Mouse (Mus musculus) lung, adult 2 months (tissue): ENCODE measurements around the gene Coq5. TPM values are rescaled to one million over a fixed set of nuclear protein-coding genes. Genes with fewer than 3 reads are reported as not detected.
"Not testable (repeated sequence)": the region's sequence is repeated elsewhere in the genome, so short reads cannot be mapped to it uniquely, and the experiment has no call there.

Experiments used
- DNase-seq: peaks from one replicate; pipeline ENCODE4 v3.0.0; 2022
- H3K4me1 ChIP-seq: fragments of 200-500 bp; 2 replicates; pipeline ENCODE4 v1.6.1; 2011; ENCODE audit warnings: low read length; ENCODE audit not compliant: control insufficient read depth, insufficient read depth
- H3K4me3 ChIP-seq: fragments of 200-500 bp; replicated peaks from 2 replicates; pipeline ENCODE3; 2011; ENCODE audit warnings: low read depth, mild to moderate bottlenecking, control low read depth, low read length; ENCODE audit errors: extremely low read depth
- CTCF ChIP-seq: fragments of 200-500 bp; IDR thresholded peaks from 2 replicates; pipeline ENCODE4 v1.5.1; 2011; ENCODE audit warnings: mild to moderate bottlenecking, low read length, control low read depth; ENCODE audit not compliant: insufficient read depth
- POLR2A ChIP-seq: fragments of 200-500 bp; IDR thresholded peaks from 2 replicates; pipeline ENCODE4 v1.6.1; 2011; ENCODE audit warnings: low read depth, mild to moderate bottlenecking, control low read depth, low read length, borderline replicate concordance; ENCODE audit errors: extremely low read depth
- WGBS: fragments of 180-500 bp; shearing (Covaris S2); methylation state at CpG from one replicate; pipeline ENCODE4 v1.1.7; 2018; 5-methylcytosine and 5-hydroxymethylcytosine counted together
- polyA plus RNA-seq: library from polyadenylated mRNA; depleted of rRNA; stranded (reverse); fragments of >200 nt; gene quantifications from 2 replicates; pipeline ENCODE4 v1.2.3, GENCODE M21; 2012

Coq5 gene
- polyA plus RNA-seq, 1 experiment = 11.5 TPM

DNA sequence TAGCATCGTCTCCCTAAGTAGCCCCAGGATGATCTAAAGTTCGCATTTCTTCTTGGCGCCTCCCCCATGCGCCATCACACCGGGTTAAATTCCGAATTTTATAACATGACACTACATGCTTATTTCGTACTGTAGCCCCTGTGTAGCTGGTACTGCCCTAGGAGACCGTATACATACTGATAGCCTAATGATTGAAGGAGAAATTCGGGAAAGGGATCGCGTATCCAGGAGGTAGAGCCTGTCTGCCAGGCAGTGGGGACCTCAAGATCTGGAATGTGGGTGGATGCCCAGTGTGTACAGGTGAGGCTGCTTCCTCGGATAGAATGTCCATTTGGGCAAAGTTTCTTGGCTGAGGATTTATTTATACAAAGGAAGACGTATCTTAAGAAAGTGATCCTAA, 22.1 kb downstream of the Coq5 start:
- 20% methylated on average over 13 of the region's 13 CpGs for WGBS
- Histone ChIP-seq H3K4me3 (peak overlapping the region; percentile 81), H3K4me1 (peaks cover 13% of the 10 kb centered on the region)
- peak; percentile 23 for DNase-seq
- TF ChIP-seq POLR2A (no peak), CTCF (no peak)

DNA sequence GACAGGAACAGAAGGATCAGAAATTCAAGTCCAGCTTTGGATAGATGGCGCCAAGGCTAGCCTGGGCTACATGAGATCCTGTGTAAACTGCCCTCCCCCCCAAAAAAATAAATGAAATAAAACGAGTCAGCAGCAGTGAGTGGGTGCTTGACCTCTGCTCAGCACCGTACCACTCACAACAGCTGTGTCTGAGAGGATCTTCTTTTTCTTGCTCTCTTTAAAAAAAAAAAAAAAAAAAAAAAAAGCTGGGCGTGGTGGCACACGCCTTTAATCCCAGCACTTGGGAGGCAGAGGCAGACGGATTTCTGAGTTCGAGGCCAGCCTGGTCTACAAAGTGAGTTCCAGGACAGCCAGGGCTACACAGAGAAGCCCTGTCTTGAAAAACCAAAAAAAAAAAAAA, 22.7 kb downstream of the Coq5 start:
- WGBS = 79% methylated on average over 6 of the region's 7 CpGs
- peaks cover 13% of the 10 kb centered on the region for H3K4me1 ChIP-seq
- H3K4me3 ChIP-seq, DNase-seq: not testable (repeated sequence)

DNA sequence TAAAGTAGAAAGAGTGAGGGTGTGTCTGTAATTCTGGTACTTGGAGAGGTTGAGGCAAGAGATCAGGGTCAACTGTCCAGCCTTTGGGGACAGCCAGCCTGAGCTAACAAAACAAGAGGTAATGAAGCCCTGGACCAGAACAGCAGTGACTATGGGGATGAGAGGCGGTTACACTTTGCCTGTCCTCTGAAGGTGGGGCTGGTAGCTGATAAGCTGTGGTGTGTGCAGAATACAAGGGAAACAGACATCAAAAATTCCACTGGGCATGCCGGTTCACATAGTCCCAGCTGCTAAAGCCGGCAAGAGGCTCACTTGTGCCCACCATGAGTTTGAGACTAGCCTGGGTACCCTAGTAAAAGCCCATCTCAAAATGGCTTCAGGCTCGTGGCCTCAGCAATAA, 32.9 kb downstream of the Coq5 start:
- no peak for TF ChIP-seq POLR2A
- TF ChIP-seq CTCF = no peak

DNA sequence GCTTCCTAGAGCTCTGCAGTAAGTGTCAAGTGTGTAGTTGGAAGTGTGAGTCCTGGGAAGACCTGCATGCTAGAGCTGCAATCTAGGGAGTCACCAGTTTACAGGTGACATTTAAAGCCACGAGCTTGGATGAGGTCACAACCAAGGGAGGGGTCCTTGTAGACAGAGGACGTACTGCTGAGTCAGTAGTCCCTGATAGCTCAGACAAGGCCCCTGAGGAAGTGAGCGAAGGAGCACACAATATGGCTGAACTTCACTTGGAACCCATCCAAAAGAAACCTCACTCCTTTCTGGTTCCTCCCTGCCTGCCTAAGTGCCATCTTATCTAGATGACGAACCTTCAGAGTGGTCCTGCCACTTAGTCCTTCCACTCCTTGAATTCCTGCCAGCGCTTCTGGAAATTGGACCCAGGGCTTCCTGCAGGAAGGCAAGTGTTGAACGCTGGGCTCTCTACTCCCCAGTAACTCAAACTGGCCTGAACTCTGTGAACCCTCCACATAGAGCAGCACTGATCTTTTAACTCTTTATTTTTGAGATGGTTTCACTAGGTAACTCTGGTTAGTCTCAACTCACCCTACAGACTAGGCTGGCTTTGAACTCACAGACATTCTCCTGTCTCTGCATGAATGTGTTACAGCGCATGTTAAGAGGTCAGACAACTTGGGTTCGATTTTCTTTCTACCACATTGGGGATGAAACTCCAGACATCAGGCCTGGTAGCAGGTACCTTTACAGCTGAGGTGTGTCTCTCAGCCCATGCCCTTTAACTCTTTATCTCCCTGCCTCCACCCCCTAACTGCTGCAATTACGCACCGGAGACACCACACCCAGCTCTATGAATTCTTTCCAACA, 33.6 kb downstream of the Coq5 start:
- no peak for DNase-seq

More for the DNA sequence above, 32.9 kb downstream of the Coq5 start:
- Histone ChIP-seq H3K4me1 (no peaks in the 10 kb centered on the region), H3K4me3 (no peak overlapping the region)
- 77% methylated on average over 4 of the region's 4 CpGs for WGBS
- no peak for DNase-seq

DNA sequence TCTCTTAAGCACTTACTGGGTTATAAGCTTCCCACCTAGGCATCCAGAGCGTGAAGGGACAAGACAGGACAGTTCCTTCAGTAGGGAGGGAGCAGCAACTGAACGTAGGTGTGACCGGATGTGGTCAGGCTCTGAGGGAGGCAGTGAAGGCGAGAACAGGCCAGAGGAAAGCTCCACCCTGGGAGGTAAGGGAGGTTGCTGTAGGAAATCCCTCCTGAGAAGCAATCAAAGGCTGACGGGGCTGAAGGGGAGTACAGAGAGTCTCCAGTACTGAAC, 34.1 kb downstream of the Coq5 start:
- WGBS = 58% methylated on average over 5 of the region's 5 CpGs

More for the DNA sequence above, 33.6 kb downstream of the Coq5 start:
- TF ChIP-seq POLR2A (no peak), CTCF (no peak)
- Histone ChIP-seq H3K4me1 (no peaks in the 10 kb centered on the region), H3K4me3 (no peak overlapping the region)
- 47% methylated on average over 10 of the region's 10 CpGs for WGBS

DNA sequence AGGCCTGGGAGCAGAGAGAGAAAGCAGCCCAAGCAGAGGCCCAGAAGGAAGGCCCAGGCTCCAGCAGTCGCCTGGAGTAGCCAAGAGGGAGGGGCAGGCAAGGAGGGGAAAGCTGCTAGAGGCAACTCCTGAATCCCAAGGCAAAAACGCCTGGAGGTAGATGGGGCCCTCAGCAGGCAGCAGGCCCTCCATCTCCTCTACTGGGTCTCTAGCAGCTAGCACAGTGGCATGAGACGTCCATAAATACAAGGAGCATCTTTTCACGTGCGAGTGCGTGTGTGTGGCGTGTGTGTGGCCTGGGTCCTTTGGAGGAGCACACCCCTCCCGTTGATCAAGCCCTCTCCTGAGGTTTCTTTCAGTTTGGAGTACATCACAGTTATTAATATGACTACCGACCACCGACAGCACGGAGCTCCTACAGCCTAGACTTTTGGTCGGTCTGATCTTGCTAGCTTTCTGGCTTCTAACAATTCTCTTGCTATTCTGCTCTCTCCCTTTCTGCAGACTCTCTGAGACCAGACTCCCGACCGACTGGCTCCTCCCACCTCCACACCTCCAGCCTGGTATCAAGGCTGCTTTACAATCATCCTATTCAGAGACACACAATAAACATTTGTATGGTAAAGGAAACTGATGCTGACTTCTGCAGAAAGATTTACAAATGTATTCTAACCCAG, 37.6 kb downstream of the Coq5 start:
- 34% methylated on average over 14 of the region's 14 CpGs for WGBS

More for the DNA sequence above, 34.1 kb downstream of the Coq5 start:
- DNase-seq = no peak
- Histone ChIP-seq H3K4me1 (no peaks in the 10 kb centered on the region), H3K4me3 (no peak overlapping the region)
- TF ChIP-seq POLR2A (no peak), CTCF (no peak)

DNA sequence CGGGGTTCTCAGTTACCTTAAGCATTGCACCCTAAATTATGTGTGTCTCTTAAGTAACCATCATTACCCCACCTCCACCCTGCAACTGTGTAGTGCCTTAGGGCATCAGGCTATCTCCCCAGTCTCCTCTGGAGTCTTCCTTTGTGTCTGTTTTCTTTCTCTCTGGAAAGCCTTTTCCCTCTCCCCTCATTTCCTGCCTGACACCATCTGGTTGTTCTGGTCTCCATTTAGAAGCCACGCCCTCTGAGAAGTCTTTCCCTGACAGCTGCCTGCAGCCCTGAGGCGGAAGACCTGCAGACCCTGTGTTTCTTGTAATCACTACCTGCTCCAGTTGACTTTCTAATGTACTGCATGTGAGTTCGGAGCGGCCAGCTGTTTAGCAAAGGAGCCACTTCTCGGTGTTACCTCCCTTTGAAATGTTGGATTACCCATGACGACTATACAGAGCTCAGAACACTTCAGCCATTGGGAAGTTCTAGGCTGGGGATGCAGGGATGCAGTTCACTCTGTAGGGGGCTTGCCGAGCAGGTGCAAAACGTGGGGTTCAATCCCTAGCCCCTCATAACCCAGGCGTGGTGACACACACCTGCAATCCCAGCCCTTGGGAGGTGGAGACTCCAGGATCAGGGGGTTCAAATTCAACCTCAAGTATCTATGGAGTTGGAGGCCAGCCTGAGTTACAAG, 38.3 kb downstream of the Coq5 start:
- 24% methylated on average over 10 of the region's 10 CpGs for WGBS

More for the DNA sequence above, 37.6 kb downstream of the Coq5 start:
- no peak for DNase-seq
- TF ChIP-seq POLR2A (no peak), CTCF (no peak)
- Histone ChIP-seq H3K4me3 (no peak overlapping the region), H3K4me1 (no peaks in the 10 kb centered on the region)

DNA sequence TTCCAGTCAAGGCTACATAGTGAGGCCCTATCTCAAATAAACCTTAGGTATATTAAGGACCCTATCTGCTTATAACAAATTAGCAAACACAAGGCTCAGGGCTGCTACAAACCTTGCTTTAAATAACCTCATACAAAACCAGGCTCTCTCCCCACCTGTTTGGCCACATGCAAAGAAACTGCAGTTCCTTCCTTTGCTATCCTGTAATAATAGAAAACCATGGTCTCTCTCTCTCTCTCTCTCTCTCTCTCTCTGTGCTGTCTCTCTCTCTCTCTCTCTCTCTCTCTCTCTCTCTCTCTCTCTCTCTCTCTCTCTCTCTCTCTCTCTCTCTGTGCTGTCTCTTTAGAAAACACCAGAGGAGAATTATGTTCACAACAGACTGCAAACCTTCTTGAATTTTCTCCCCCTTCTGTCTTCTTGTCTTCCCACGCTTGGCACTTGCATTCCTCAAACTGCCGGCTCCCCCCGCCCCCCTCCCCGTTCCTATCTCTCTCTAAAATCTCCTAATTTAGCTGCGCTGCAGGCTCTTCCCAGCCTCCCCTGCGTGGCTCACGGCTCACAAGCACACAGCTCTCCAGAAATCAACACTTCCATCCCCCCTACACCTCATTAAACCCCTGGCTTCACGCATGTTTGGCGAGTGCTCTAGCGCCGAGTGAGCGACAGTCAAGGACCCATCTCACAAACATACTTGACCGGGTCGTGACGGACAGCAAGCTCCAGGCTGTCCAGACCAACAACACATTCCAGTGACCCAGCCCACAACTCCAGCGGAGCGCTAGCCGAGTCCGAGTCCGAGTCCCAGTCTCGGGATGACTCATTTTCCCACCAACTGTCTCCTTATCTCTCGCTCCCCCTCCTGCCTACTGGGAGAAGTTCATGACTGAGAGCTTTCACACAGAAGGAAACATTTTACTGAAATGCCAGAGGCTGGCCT, 39.8 kb downstream of the Coq5 start:
- Histone ChIP-seq H3K4me1 (no peaks in the 10 kb centered on the region), H3K4me3 (peak overlapping the region; percentile 72)
- WGBS = under 1% methylated on average over 21 of the region's 22 CpGs
- DNase-seq = peak; percentile 67
- TF ChIP-seq POLR2A (0 out of 2 replicates have a peak, but pooled peaks have one; percentile 34), CTCF (peak; percentile 41; the same call in 1 of the 2 replicates)

More for the DNA sequence above, 38.3 kb downstream of the Coq5 start:
- TF ChIP-seq CTCF (no peak), POLR2A (no peak)
- DNase-seq = no peak
- Histone ChIP-seq H3K4me3 (no peak overlapping the region), H3K4me1 (no peaks in the 10 kb centered on the region)
